Mouse (Mus musculus) neural tube, embryonic 14.5 days (tissue): ENCODE data around the gene Hmx3. TPM values are rescaled to one million over a fixed set of nuclear protein-coding genes. Genes with fewer than 3 reads are reported as not detected.

Experiments used
- ATAC-seq: fragments of 200-750 bp; cut with Nextera tagmentation; 2 replicates; pipeline ENCODE4 v1.8.0; 2017; ENCODE audit warnings: low read depth, mild to moderate bottlenecking, moderate TSS enrichment, moderate library complexity
- H3K27ac ChIP-seq: fragments of 300-500 bp; sonication (generic); 2 replicates; pipeline ENCODE4 v1.5.1; 2014; ENCODE audit warnings: low read depth, mild to moderate bottlenecking, control low read depth, low read length, moderate library complexity, mixed read lengths
- H3K27me3 ChIP-seq: fragments of 300-500 bp; sonication (generic); 2 replicates; pipeline ENCODE4 v1.6.1; 2014; ENCODE audit warnings: low read length; ENCODE audit not compliant: control insufficient read depth, insufficient read depth
- H3K36me3 ChIP-seq: fragments of 300-500 bp; sonication (generic); 2 replicates; pipeline ENCODE4 v1.6.1; 2014; ENCODE audit warnings: low read length, mixed read lengths; ENCODE audit not compliant: control insufficient read depth, insufficient read depth
- H3K4me1 ChIP-seq: fragments of 300-500 bp; sonication (generic); 2 replicates; pipeline ENCODE4 v1.6.1; 2014; ENCODE audit warnings: low read length; ENCODE audit not compliant: control insufficient read depth, insufficient read depth
- H3K4me2 ChIP-seq: fragments of 300-500 bp; sonication (generic); 2 replicates; pipeline ENCODE4 v1.6.1; 2014; ENCODE audit warnings: mild to moderate bottlenecking, low read depth, low read length, control low read depth
- H3K4me3 ChIP-seq: fragments of 300-500 bp; sonication (generic); 2 replicates; pipeline ENCODE4 v1.5.1; 2014; ENCODE audit warnings: low read depth, low read length, control low read depth, mixed read lengths
- H3K9ac ChIP-seq: fragments of 300-500 bp; sonication (generic); replicated peaks from 2 replicates; pipeline ENCODE4 v1.6.1; 2014; ENCODE audit warnings: low read depth, mild to moderate bottlenecking, control low read depth, low read length, mixed read lengths
- H3K9me3 ChIP-seq: fragments of 300-500 bp; sonication (generic); 2 replicates; pipeline ENCODE4 v1.6.1; 2016; ENCODE audit warnings: low read length; ENCODE audit not compliant: control insufficient read depth
- WGBS: fragments of 180-500 bp; shearing (Covaris S2); extraction: QIAGEN DNeasy Blood & Tissue Kit; methylation state at CpG from one replicate; pipeline ENCODE4 v1.1.7; 2014; 5-methylcytosine and 5-hydroxymethylcytosine counted together
- polyA plus RNA-seq: library from polyadenylated mRNA; unstranded; fragments of >200 nt; fragmentation: Nextera tagmentation; extraction: Ambion mirVana; gene quantifications from 2 replicates; pipeline ENCODE4 v1.2.1, GENCODE M21; 2014

Hmx3 gene
- polyA plus RNA-seq, 1 experiment from 2014 or later: 0.55 TPM

GRCm38 (mm10) chr7:131554341-131555180 lies 11.9 kb downstream of the Hmx3 start:
- peaks cover 69% of the 10 kb centered on the region for H3K27me3 ChIP-seq
- H3K4me3 ChIP-seq: peak overlapping the region; percentile 23
- under 1% methylated on average over 40 of the region's 45 CpGs for WGBS
- 0 out of 2 replicates have a peak, but pooled peaks cover 10% of the 10 kb centered on the region for H3K4me1 ChIP-seq
- peak; percentile 35 for ATAC-seq
- H3K9ac ChIP-seq: peak overlapping the region; percentile 29; the same call in 1 of the 2 replicates
- no peak overlapping the region for H3K27ac ChIP-seq
- H3K9me3 ChIP-seq: no peaks in the 10 kb centered on the region
- 0 out of 2 replicates have a peak overlapping the region, but pooled peaks have one; percentile 16 for H3K4me2 ChIP-seq
- no peaks in the 10 kb centered on the region for H3K36me3 ChIP-seq

- peaks cover 62% of the 10 kb centered on the region for H3K27me3 ChIP-seq
- peak overlapping the region; percentile 17 for H3K4me2 ChIP-seq
- H3K9me3 ChIP-seq: no peaks in the 10 kb centered on the region
- WGBS: under 1% methylated on average over 68 of the region's 68 CpGs
- H3K27ac ChIP-seq: no peak overlapping the region
- H3K4me3 ChIP-seq: peak overlapping the region; percentile 12; the same call in 1 of the 2 replicates
- 0 out of 2 replicates have a peak, but pooled peaks cover 10% of the 10 kb centered on the region for H3K4me1 ChIP-seq
- no peaks in the 10 kb centered on the region for H3K36me3 ChIP-seq
- no peak for ATAC-seq
- no peak overlapping the region for H3K9ac ChIP-seq
These were observed 12.8 kb downstream of the Hmx3 start for GRCm38 (mm10) chr7:131555301-131556081.

DNA sequence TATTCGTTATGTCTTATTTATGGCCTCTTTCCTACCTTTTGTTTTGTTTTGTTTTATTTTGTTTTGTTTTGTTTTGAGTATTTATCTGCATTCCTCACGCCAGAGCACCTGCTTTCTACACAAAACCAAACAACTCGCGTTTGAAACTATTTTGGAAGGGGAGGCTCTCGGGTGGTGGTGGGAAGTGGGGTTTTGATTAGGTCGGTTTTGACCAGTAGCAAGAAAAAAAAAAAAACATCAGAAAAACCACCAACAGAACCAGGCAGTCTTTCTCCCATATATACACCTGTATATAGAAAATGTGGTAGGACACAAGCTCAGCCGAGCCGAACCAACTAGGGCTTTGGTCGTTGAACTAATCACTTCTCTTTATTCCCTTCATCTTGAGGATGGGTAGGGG lies 13.4 kb downstream of the Hmx3 start:
- peak overlapping the region; percentile 12; the same call in 1 of the 2 replicates for H3K4me3 ChIP-seq
- no peak overlapping the region for H3K27ac ChIP-seq
- WGBS: 1% methylated on average over 9 of the region's 9 CpGs

DNA sequence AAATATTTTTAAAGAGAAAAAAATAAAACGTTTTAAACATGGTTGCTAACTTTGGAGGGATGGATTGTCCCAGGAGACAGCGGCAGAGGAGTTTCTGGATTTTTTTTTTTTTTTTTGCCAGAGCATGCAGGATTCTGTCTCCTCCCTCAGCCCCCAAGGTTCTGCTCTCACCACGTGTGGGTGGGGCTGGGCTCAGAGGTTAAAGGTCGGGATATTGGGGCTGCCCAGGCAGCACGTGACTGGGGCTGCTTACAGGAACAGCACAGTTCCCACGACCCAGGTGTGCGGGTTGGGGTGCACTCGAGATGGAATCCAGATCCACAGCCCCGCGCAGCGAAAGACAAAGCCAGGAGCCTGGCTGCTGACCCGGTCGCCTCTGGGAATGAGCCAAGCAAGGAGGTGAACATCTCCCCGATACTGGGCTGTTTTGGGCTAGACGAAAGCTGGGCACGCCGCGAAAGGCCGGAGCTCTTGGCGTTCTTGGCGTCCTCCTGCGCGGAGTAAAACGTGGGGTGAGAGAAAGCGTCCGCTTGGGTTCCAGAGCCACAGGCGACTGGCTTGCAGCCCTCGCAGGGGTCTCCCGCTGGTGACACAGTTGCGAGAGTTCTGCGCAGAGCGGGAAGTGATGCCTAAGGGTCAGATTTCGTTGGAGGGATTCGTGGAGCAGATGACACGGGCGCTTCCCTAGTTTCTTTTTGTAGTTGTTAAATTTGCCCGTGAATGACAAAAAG lies 14.0 kb downstream of the Hmx3 start:
- Histone ChIP-seq H3K4me3 (no peak overlapping the region; the same call in 1 of the 2 replicates), H3K9me3 (no peaks in the 10 kb centered on the region), H3K9ac (no peak overlapping the region), H3K4me1 (peaks cover 18% of the 10 kb centered on the region; the same call in 1 of the 2 replicates), H3K36me3 (no peaks in the 10 kb centered on the region), H3K4me2 (no peak overlapping the region), H3K27me3 (peaks cover 50% of the 10 kb centered on the region), H3K27ac (no peak overlapping the region)
- under 1% methylated on average over 37 of the region's 37 CpGs for WGBS
- ATAC-seq: no peak

More for the DNA sequence above, 13.4 kb downstream of the Hmx3 start:
- no peak for ATAC-seq
- H3K9ac ChIP-seq: no peak overlapping the region
- H3K36me3 ChIP-seq: no peaks in the 10 kb centered on the region
- H3K4me2 ChIP-seq: peak overlapping the region; percentile 17; the same call in 1 of the 2 replicates
- H3K27me3 ChIP-seq: peaks cover 56% of the 10 kb centered on the region
- H3K9me3 ChIP-seq: no peaks in the 10 kb centered on the region
- peaks cover 15% of the 10 kb centered on the region; the same call in 1 of the 2 replicates for H3K4me1 ChIP-seq

DNA sequence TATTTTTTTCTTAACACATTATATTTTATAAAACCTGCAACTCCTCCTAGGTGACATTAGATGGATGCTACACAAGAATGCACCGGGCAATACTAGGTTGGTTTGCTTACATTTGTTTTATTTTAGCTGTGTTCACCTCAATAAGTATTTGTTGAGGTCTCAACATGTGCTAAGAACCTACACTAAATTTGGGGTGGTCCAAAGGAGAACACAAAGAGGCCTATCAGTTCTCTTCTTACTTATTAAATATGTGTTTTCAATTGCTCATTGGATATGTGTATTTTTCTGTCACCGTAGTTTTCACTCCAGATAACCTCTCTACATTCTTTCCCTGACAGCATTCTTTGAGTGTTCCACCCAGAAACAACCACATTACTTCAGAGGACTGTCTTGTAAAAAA lies 15.1 kb downstream of the Hmx3 start:
- H3K4me3 ChIP-seq: no peak overlapping the region
- no peaks in the 10 kb centered on the region for H3K36me3 ChIP-seq
- H3K4me1 ChIP-seq: peaks cover 18% of the 10 kb centered on the region; the same call in 1 of the 2 replicates
- H3K9me3 ChIP-seq: no peaks in the 10 kb centered on the region
- ATAC-seq: no peak
- H3K27ac ChIP-seq: no peak overlapping the region
- H3K9ac ChIP-seq: no peak overlapping the region
- 35% methylated on average over 2 of the region's 2 CpGs for WGBS
- H3K4me2 ChIP-seq: no peak overlapping the region
- peaks cover 46% of the 10 kb centered on the region for H3K27me3 ChIP-seq

- Histone ChIP-seq H3K4me1 (peaks cover 8% of the 10 kb centered on the region; the same call in 1 of the 2 replicates), H3K27ac (peak within 1 kb of the TSS; percentile 88), H3K9ac (peak within 1 kb of the TSS; percentile 79), H3K27me3 (peaks cover 27% of the 10 kb centered on the region), H3K4me3 (peak within 1 kb of the TSS; percentile 70), H3K9me3 (no peaks in the 10 kb centered on the region), H3K36me3 (peaks cover 7% of the 10 kb centered on the region; the same call in 1 of the 2 replicates), H3K4me2 (peak within 1 kb of the TSS; percentile 87)
- peak; percentile 94 for ATAC-seq
- under 1% methylated on average over 46 of the region's 51 CpGs for WGBS
These were observed 17.5 kb downstream of the Hmx3 start, which contains the start of gene Bub3 for GRCm38 (mm10) chr7:131559986-131560696. Bub3 (plus strand) TSS chr7:131560222.

- H3K4me3 ChIP-seq: peak overlapping the region; percentile 70
- peak overlapping the region; percentile 87 for H3K4me2 ChIP-seq
- peak overlapping the region; percentile 88 for H3K27ac ChIP-seq
- under 1% methylated on average over 14 of the region's 14 CpGs for WGBS
- H3K36me3 ChIP-seq: peaks cover 7% of the 10 kb centered on the region; the same call in 1 of the 2 replicates
- peak; percentile 56 for ATAC-seq
- peaks cover 22% of the 10 kb centered on the region for H3K27me3 ChIP-seq
- H3K9me3 ChIP-seq: no peaks in the 10 kb centered on the region
- peak overlapping the region; percentile 79 for H3K9ac ChIP-seq
- peaks cover 8% of the 10 kb centered on the region; the same call in 1 of the 2 replicates for H3K4me1 ChIP-seq
These were observed 18.0 kb downstream of the Hmx3 start for GRCm38 (mm10) chr7:131560697-131561042.

DNA sequence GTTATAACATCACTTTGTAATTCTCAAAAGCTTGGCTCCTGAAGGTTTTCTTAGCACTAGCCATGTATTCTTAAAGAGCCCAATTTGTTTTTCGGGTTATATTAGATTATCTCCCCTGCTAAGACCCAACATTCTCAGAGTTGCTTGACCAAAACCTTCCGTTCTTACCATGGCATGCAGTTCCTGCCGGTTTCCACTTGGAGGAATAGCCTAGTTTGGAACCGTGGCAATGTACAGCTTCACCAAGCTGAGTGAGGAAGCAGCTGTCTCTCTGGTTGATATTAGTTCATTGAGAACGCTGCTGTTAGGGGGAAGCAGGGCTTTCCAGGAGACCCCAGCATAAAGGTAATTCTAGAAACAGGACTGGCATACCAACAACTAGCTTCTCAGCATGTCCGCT lies 32.6 kb downstream of the Hmx3 start:
- no peak overlapping the region for H3K27ac ChIP-seq
- no peak overlapping the region for H3K4me3 ChIP-seq
- no peak overlapping the region for H3K9ac ChIP-seq
- no peak overlapping the region for H3K4me2 ChIP-seq
- no peaks in the 10 kb centered on the region for H3K9me3 ChIP-seq
- peaks cover 20% of the 10 kb centered on the region for H3K36me3 ChIP-seq
- WGBS: 81% methylated on average over 6 of the region's 6 CpGs
- H3K4me1 ChIP-seq: no peaks in the 10 kb centered on the region
- no peaks in the 10 kb centered on the region for H3K27me3 ChIP-seq
- ATAC-seq: no peak
